Mouse (Mus musculus): Measurements from ENCODE around the gene Supt4a. TPM values are rescaled to one million over a fixed set of nuclear protein-coding genes. Genes with fewer than 3 reads are reported as not detected.

Gene Supt4a
- polyA plus RNA-seq, 1 experiment from 2014 or later, result 124 TPM

DNA sequence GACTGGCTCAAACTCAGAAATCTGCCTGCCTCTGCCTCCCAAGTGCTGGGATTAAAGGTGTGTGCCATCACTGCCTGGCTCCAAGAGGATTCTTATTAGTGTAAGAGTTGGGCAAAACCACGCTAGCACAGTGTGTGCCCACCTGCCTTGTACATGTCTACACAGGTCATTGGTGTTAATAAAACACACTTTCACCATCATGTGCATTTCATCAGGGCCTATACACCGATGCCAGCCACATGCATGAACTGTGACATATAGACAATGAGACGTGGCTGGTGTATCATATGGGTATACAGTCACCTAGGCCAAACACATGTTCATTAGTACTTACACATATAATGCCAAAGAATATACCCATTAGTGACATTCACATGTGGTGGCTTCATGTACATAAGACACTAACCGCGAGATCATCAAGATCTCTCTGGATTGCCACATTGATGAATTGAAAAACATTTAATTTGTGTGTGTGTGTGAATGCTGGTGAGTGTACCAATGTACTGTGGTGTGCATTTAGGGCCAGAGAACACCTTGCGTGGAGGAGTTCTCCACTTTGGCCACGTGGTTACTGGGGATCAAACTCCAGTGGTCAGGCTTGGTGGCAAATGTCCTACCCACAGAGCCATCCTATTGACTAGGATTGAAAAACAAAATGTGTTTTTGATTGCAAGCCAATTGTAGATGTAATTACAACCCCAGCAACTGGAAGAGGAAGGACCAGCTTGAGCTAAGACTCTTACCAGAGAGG, 21.0 kb downstream of the Supt4a start:
- no peaks in the 10 kb centered on the region for H3K9me3 ChIP-seq (ENCODE audit: control insufficient read depth, low read length)
- no peak overlapping the region for H3K27ac ChIP-seq (replicated peaks in 1 of 2; ENCODE audit: control insufficient read depth in 1 of 2, insufficient read depth in 1 of 2, low read depth in 2 of 2, low read length in 2 of 2)
- no peak for ATAC-seq (ENCODE audit: insufficient number of reproducible peaks, insufficient read depth, low FRiP score, low read depth)
- peaks cover 45% of the 10 kb centered on the region for H3K27me3 ChIP-seq (ENCODE audit: control insufficient read depth, insufficient read depth, low read length)
- H3K4me1 ChIP-seq (ENCODE audit: control insufficient read depth in 2 of 2, insufficient read depth in 2 of 2, low read length in 2 of 2), result peaks cover under 1 to 2% of the 10 kb centered on the region in 2 experiments; a peak in 2 of 4 replicates
- no peak overlapping the region for H3K4me2 ChIP-seq (ENCODE audit: low read length)
- no peaks in the 10 kb centered on the region for H3K36me3 ChIP-seq (ENCODE audit: control insufficient read depth, insufficient read depth, low read length)
- H3K4me3 ChIP-seq (ENCODE audit: control insufficient read depth in 1 of 2, insufficient read depth in 1 of 2, low read depth in 1 of 2, low read length in 2 of 2), result no peak overlapping the region
- WGBS, result 73% methylated on average over 7 of the region's 7 CpGs
- no peak overlapping the region for H3K9ac ChIP-seq (ENCODE audit: low read length)

DNA sequence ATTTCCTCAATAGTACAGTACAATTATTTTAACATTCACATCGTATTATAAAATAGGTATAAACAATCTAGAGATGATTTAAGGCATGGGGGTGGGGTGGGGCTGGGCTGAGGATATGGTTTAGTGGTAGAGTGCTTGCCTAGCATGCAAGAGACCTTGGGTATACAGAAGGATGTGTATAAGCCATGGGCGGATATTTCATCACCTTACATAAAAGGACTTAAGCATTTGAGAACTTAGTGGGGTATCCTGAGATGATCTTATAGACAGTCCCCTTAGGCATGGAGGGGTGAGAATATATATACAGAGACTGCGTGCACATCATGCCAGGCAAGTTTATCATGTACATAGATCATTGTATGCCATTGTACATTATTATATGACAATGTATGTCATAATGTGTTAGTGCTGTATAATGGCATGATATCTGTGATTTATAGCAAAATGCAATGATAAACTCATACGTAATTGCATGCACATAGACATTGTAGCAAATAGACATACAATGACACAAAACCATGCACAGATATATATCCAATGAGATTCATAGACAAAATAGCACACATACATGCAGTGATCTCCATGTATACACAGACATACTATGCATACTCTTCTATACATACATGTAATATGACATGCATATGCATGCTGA, 21.7 kb downstream of the Supt4a start:
- whole genome bisulfite sequencing, result 70% methylated on average over 4 of the region's 4 CpGs
- no peak for ATAC-seq (ENCODE audit: insufficient number of reproducible peaks, insufficient read depth, low FRiP score, low read depth)
- no peak overlapping the region for H3K27ac ChIP-seq (replicated peaks in 1 of 2; ENCODE audit: control insufficient read depth in 1 of 2, insufficient read depth in 1 of 2, low read depth in 2 of 2, low read length in 2 of 2)
- H3K4me3 ChIP-seq (ENCODE audit: control insufficient read depth in 1 of 2, insufficient read depth in 1 of 2, low read depth in 1 of 2, low read length in 2 of 2), result no peak overlapping the region
- H3K9ac ChIP-seq (ENCODE audit: low read length), result no peak overlapping the region
- peaks cover 8% of the 10 kb centered on the region in 2 experiments; a peak in 2 of 4 replicates for H3K4me1 ChIP-seq (ENCODE audit: control insufficient read depth in 2 of 2, insufficient read depth in 2 of 2, low read length in 2 of 2)
- H3K9me3 ChIP-seq (ENCODE audit: control insufficient read depth, low read length), result no peaks in the 10 kb centered on the region
- no peak overlapping the region for H3K4me2 ChIP-seq (ENCODE audit: low read length)
- H3K36me3 ChIP-seq (ENCODE audit: control insufficient read depth, insufficient read depth, low read length), result no peaks in the 10 kb centered on the region
- H3K27me3 ChIP-seq (ENCODE audit: control insufficient read depth, insufficient read depth, low read length), result peaks cover 53% of the 10 kb centered on the region

DNA sequence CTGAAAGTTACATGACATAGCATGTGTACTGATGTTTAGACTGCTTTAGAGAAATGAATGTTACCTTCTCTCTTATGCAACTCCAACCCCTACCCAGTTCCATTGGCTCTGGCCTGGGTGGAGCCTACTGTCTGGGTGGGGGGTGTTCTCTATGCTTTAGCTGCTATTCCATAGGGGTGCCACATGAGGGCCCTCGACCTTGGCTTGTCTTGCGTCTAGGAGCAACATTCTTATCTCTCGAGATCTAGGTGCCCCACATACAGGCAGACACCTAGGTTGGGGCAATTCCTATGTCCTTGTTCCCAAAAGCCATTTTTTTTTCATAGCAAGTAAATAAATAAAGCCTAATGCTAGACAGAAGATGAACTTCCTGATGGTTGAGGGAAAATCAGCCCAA, 22.3 kb downstream of the Supt4a start:
- Histone ChIP-seq H3K9ac (ENCODE audit: low read length) (no peak overlapping the region), H3K27me3 (ENCODE audit: control insufficient read depth, insufficient read depth, low read length) (peaks cover 58% of the 10 kb centered on the region), H3K4me1 (ENCODE audit: control insufficient read depth in 2 of 2, insufficient read depth in 2 of 2, low read length in 2 of 2) (peaks cover 6 to 14% of the 10 kb centered on the region in 2 experiments; a peak in 3 of 4 replicates), H3K36me3 (ENCODE audit: control insufficient read depth, insufficient read depth, low read length) (no peaks in the 10 kb centered on the region), H3K4me3 (ENCODE audit: control insufficient read depth in 1 of 2, insufficient read depth in 1 of 2, low read depth in 1 of 2, low read length in 2 of 2) (no peak overlapping the region), H3K4me2 (ENCODE audit: low read length) (no peak overlapping the region), H3K27ac (replicated peaks in 1 of 2; ENCODE audit: control insufficient read depth in 1 of 2, insufficient read depth in 1 of 2, low read depth in 2 of 2, low read length in 2 of 2) (no peak overlapping the region), H3K9me3 (ENCODE audit: control insufficient read depth, low read length) (no peaks in the 10 kb centered on the region)
- 7% methylated on average over 3 of the region's 3 CpGs for WGBS
- ATAC-seq (ENCODE audit: insufficient number of reproducible peaks, insufficient read depth, low FRiP score, low read depth), result no peak

DNA sequence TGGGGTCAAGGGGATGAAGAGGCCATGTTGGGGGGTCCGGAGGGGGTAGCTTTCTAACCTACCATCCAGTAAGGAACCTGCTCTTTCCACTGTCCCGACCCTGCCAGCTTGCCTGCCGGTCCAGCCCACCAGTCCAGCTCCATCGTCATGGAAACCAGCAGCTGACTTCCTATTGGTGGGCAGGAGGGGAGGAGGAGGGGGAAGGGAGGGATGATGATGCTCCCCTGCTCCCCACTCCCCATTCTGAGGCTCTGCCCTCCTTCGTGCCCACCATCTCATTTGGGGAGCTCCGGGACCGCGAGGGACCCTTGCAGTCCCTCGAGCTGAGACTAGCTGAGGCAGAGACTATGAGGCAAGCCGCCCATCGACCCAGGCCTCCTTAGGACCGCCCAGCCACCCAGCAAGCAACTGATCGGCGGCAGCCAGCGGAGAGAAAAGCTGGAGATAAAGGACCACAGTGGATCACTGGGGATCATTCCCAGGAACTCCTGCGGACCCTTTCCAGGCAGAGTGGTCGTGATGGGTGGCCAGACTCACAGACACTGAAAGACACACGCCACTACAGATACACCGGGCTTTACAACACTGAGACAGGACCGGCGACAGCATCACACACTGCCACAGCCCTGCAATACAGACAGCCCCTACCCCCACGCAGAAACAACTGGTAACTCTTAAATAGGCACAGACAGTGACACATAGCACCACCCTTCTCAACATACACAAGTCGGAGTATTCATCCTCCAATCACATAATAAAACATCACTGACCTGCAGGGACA, 23.1 kb downstream of the Supt4a start, which contains the start of gene Tspoap1:
Gene Tspoap1 (plus strand): TSS at position 241 of the 781 bp plus-strand sequence.
- H3K9me3 ChIP-seq (ENCODE audit: control insufficient read depth, low read length), result no peaks in the 10 kb centered on the region
- no peak within 1 kb of the TSS for H3K4me3 ChIP-seq (ENCODE audit: control insufficient read depth in 1 of 2, insufficient read depth in 1 of 2, low read depth in 1 of 2, low read length in 2 of 2)
- no peaks in the 10 kb centered on the region for H3K36me3 ChIP-seq (ENCODE audit: control insufficient read depth, insufficient read depth, low read length)
- 11% methylated on average over 23 of the region's 23 CpGs for WGBS
- H3K27me3 ChIP-seq (ENCODE audit: control insufficient read depth, insufficient read depth, low read length), result peaks cover 67% of the 10 kb centered on the region
- no peak within 1 kb of the TSS for H3K9ac ChIP-seq (ENCODE audit: low read length)
- H3K4me1 ChIP-seq (ENCODE audit: control insufficient read depth in 2 of 2, insufficient read depth in 2 of 2, low read length in 2 of 2), result peaks cover 6 to 15% of the 10 kb centered on the region in 2 experiments; a peak in 3 of 4 replicates
- no peak for ATAC-seq (ENCODE audit: insufficient number of reproducible peaks, insufficient read depth, low FRiP score, low read depth)
- H3K27ac ChIP-seq (replicated peaks in 1 of 2; ENCODE audit: control insufficient read depth in 1 of 2, insufficient read depth in 1 of 2, low read depth in 2 of 2, low read length in 2 of 2), result no peak within 1 kb of the TSS
- no peak within 1 kb of the TSS for H3K4me2 ChIP-seq (ENCODE audit: low read length)

DNA sequence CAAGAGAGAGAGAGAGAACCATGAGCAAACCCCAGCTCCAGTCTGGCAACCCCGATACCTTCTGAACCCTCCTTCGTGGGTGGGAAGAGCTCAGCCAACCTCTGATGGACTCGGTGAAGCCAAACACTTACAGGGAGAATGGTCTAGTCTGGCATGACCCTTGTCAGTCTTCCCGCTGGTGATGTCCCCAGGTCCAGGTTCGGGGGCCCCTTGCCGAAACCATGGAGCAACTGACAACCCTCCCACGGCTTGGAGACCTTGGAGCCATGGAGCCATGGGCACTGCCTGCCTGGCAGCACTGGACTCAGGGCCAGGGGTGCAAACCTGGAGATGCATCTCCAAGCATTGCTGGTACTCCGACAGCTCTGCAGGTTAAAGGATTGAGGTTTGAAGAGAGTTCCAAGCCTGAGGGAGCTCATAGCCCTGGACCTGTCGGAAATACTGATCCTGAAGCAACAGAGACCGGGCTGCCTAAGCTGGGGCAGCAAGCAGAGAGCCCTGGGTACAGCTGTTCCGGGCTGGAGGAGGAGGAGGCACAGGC, 23.9 kb downstream of the Supt4a start:
- no peak for ATAC-seq (ENCODE audit: insufficient number of reproducible peaks, insufficient read depth, low FRiP score, low read depth)
- peaks cover 75% of the 10 kb centered on the region for H3K27me3 ChIP-seq (ENCODE audit: control insufficient read depth, insufficient read depth, low read length)
- no peak overlapping the region for H3K4me3 ChIP-seq (ENCODE audit: control insufficient read depth in 1 of 2, insufficient read depth in 1 of 2, low read depth in 1 of 2, low read length in 2 of 2)
- H3K4me1 ChIP-seq (ENCODE audit: control insufficient read depth in 2 of 2, insufficient read depth in 2 of 2, low read length in 2 of 2), result peaks cover 6 to 15% of the 10 kb centered on the region in 2 experiments; a peak in 3 of 4 replicates
- H3K36me3 ChIP-seq (ENCODE audit: control insufficient read depth, insufficient read depth, low read length), result no peaks in the 10 kb centered on the region
- no peak overlapping the region for H3K9ac ChIP-seq (ENCODE audit: low read length)
- no peak overlapping the region for H3K4me2 ChIP-seq (ENCODE audit: low read length)
- WGBS, result 61% methylated on average over 11 of the region's 11 CpGs
- no peaks in the 10 kb centered on the region for H3K9me3 ChIP-seq (ENCODE audit: control insufficient read depth, low read length)
- H3K27ac ChIP-seq (replicated peaks in 1 of 2; ENCODE audit: control insufficient read depth in 1 of 2, insufficient read depth in 1 of 2, low read depth in 2 of 2, low read length in 2 of 2), result no peak overlapping the region

DNA sequence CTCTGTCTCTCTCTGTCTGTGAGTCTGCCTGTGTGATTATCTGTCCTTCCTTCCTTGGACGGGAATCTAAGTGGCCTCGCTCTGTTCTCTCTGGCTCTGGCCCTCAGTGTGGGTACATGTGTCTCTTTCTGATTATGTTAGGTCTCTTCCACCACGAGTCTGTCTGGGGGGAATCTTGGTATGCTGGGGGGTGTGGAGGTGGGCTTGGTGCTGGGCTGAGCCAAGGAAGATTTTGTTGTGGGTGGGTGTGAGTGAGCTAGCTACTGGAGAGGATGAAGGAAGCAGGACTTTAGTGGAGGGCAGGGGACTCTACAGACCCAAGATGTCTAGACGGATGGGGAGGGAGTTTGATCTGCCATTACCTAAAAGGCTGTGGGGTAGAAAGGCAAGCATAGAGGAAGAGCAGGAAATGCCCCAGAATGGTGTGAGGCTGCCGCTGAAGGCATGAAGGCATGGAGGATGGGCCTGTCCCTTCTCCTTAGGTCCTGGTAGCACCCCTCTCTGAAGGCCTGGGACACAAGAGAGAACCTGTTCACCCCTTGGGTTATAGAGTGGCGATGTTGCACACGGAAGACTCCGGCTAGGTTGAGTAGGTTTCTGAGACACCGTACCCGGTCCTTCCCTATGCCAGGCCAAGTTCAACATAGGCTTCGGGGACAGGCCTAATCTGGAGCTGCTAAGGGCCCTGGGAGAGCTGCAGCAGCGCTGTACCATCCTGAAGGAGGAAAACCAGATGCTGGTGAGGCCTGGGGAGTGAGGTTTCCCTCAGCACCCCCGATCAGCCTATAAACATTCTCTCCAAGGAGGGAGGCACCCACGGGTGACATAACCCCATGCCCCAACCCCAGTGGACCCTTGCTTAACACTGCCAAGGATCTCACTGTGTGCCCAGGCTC, 24.7 kb downstream of the Supt4a start:
- 65% methylated on average over 14 of the region's 14 CpGs for WGBS
- no peak overlapping the region for H3K4me2 ChIP-seq (ENCODE audit: low read length)
- H3K27ac ChIP-seq (replicated peaks in 1 of 2; ENCODE audit: control insufficient read depth in 1 of 2, insufficient read depth in 1 of 2, low read depth in 2 of 2, low read length in 2 of 2), result no peak overlapping the region
- H3K4me1 ChIP-seq (ENCODE audit: control insufficient read depth in 2 of 2, insufficient read depth in 2 of 2, low read length in 2 of 2), result peaks cover 6 to 15% of the 10 kb centered on the region in 2 experiments; a peak in 3 of 4 replicates
- H3K9ac ChIP-seq (ENCODE audit: low read length), result no peak overlapping the region
- ATAC-seq (ENCODE audit: insufficient number of reproducible peaks, insufficient read depth, low FRiP score, low read depth), result no peak
- no peaks in the 10 kb centered on the region for H3K36me3 ChIP-seq (ENCODE audit: control insufficient read depth, insufficient read depth, low read length)
- no peaks in the 10 kb centered on the region for H3K9me3 ChIP-seq (ENCODE audit: control insufficient read depth, low read length)
- peaks cover 83% of the 10 kb centered on the region for H3K27me3 ChIP-seq (ENCODE audit: control insufficient read depth, insufficient read depth, low read length)
- H3K4me3 ChIP-seq (ENCODE audit: control insufficient read depth in 1 of 2, insufficient read depth in 1 of 2, low read depth in 1 of 2, low read length in 2 of 2), result no peak overlapping the region
